Mouse (Mus musculus) stomach, postnatal 0 days (tissue): Measurements from ENCODE around the gene Cep57. TPM values are rescaled to one million over a fixed set of nuclear protein-coding genes. Genes with fewer than 3 reads are reported as not detected.

Experiments used
- ATAC-seq: fragments of 200-750 bp; cut with Nextera tagmentation; 2 replicates; pipeline ENCODE4 v1.8.0; 2017; ENCODE audit not compliant: low FRiP score, low TSS enrichment
- DNase-seq: peaks from one replicate; pipeline ENCODE4 v3.0.0-alpha.2; 2016; ENCODE audit warnings: low spot score
- H3K27ac ChIP-seq: fragments of 300-500 bp; sonication (generic); replicated peaks from 2 replicates; pipeline ENCODE4 v1.5.1; 2014; ENCODE audit warnings: mild to moderate bottlenecking, control low read depth
- H3K27me3 ChIP-seq: fragments of 300-500 bp; sonication (generic); 2 replicates; pipeline ENCODE4 v1.6.1; 2014; ENCODE audit warnings: low read length; ENCODE audit not compliant: control insufficient read depth, insufficient read depth
- H3K36me3 ChIP-seq: fragments of 300-500 bp; sonication (generic); 2 replicates; pipeline ENCODE4 v1.6.1; 2014; ENCODE audit warnings: low read length, mixed read lengths; ENCODE audit not compliant: control insufficient read depth, insufficient read depth
- H3K4me1 ChIP-seq: fragments of 300-500 bp; sonication (generic); replicated peaks from 2 replicates; pipeline ENCODE4 v1.6.1; 2014; ENCODE audit warnings: antibody characterized with exemption; ENCODE audit not compliant: control insufficient read depth, insufficient read depth
- H3K4me2 ChIP-seq: fragments of 300-500 bp; sonication (generic); replicated peaks from 2 replicates; pipeline ENCODE4 v1.6.1; 2014; ENCODE audit warnings: low read depth, mild to moderate bottlenecking, control low read depth, moderate library complexity
- H3K4me3 ChIP-seq: fragments of 300-500 bp; sonication (generic); 2 replicates; pipeline ENCODE4 v1.5.1; 2014; ENCODE audit warnings: low read depth, low read length, control low read depth
- H3K9ac ChIP-seq: fragments of 300-500 bp; sonication (generic); 2 replicates; pipeline ENCODE4 v1.6.1; 2014; ENCODE audit warnings: mild to moderate bottlenecking, low read length, control low read depth, mixed read lengths
- H3K9me3 ChIP-seq: fragments of 300-500 bp; sonication (generic); 2 replicates; pipeline ENCODE4 v1.6.1; 2016; ENCODE audit warnings: low read length; ENCODE audit not compliant: control insufficient read depth
- CTCF ChIP-seq: IDR thresholded peaks from 2 replicates; pipeline ENCODE4 v1.5.1; 2016; ENCODE audit warnings: antibody characterized with exemption, low read depth, mild to moderate bottlenecking, moderate library complexity
- EP300 ChIP-seq: optimal IDR thresholded peaks from 2 replicates; pipeline ENCODE3; 2016; ENCODE audit warnings: antibody characterized with exemption
- WGBS: fragments of 180-500 bp; shearing (Covaris S2); extraction: QIAGEN DNeasy Blood & Tissue Kit; methylation state at CpG from one replicate; pipeline ENCODE4 v1.1.7; 2014; 5-methylcytosine and 5-hydroxymethylcytosine counted together
- polyA plus RNA-seq: library from polyadenylated mRNA; unstranded; fragments of >200 nt; fragmentation: Nextera tagmentation; extraction: Ambion mirVana; gene quantifications from 2 replicates; pipeline ENCODE4 v1.2.1, GENCODE M21; 2015

The Cep57 gene
- polyA plus RNA-seq, 1 experiment from 2014 or later: 26.1 TPM

DNA sequence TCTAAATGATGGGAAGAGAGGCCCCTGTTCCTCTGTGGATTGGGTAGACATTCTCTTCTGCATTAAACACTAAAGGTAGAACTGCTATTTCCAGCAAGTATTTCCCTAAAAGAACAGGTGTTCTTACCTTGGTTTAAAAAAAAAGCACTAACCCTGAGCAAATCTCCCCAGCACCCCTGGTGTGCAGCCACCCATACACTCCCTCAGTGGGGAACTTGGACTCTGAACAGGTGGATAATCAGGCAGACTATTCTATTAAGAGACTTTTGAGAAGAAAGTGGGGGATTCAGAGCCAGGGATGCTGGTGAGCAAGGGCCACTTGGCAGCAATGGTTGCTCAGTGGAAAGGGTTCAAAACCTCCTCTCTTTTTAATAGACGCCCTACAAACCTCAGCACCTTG lies 29.3 kb upstream of the Cep57 start:
- Histone ChIP-seq H3K27me3 (no peaks in the 10 kb centered on the region), H3K9ac (no peak overlapping the region), H3K4me3 (no peak overlapping the region), H3K4me2 (no peak overlapping the region), H3K36me3 (no peaks in the 10 kb centered on the region), H3K4me1 (no peaks in the 10 kb centered on the region), H3K9me3 (no peaks in the 10 kb centered on the region), H3K27ac (no peak overlapping the region)
- TF ChIP-seq CTCF: no peak
- no peak for TF ChIP-seq EP300
- no peak for ATAC-seq
- WGBS: 74% methylated on average over 1 of the region's 1 CpGs
- no peak for DNase-seq

- Histone ChIP-seq H3K4me1 (no peaks in the 10 kb centered on the region), H3K4me3 (no peak overlapping the region), H3K27me3 (no peaks in the 10 kb centered on the region), H3K9me3 (no peaks in the 10 kb centered on the region), H3K36me3 (no peaks in the 10 kb centered on the region), H3K9ac (no peak overlapping the region), H3K4me2 (no peak overlapping the region), H3K27ac (no peak overlapping the region)
- ATAC-seq (no peak), DNase-seq (no peak)
- TF ChIP-seq CTCF: no peak
- no peak for TF ChIP-seq EP300
- WGBS: 50% methylated on average over 3 of the region's 3 CpGs
Measured at GRCm38 (mm10) chr9:13853876-13854275, 27.0 kb upstream of the Cep57 start.

DNA sequence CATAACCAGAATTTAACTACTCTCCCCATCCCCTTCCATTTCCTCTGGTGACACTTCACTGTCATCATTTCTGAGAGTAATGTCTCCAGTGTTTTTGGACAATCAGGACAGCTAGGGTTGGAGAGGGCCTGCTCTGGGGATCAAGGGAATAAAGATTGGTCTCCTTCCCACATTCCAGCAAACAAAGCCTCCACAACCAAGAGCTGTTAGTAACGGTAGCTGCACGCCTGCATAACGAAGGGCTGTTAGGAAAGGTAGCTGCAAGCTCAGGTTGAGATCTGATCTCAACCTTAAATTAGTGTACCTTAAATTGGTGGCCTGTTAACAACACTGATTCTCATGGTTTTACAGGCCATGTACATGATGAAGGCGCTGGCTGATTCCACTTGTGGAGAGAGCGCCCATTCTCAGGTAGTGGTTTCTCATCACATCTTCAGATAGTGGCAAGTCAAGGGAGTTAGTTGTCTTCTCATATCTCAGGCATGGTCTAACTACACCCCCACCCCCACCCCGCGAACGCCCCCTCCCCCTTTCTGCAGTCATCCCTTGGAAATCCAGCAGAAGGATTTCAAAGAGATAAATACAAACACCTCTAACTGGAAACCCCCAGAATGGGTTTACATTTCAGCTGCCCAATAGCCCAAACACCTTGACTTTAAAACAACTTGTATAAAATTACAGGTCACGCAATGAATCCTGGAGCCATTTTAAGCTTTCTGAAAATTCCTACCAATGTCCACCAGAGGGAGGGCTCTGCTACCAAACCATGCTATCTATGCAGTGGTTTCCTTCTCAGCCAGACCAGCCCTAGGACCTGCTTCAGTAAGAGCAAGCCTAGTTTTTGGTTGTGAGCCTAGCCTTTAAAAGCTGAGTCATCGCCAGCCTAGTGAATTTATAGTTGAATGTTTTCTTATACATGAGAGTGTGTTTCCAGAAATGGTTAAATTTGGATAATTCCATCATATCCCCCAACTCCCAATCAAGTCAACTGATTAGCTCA lies 21.9 kb upstream of the Cep57 start:
- Histone ChIP-seq H3K9ac (no peak overlapping the region), H3K9me3 (no peaks in the 10 kb centered on the region), H3K27me3 (no peaks in the 10 kb centered on the region), H3K4me2 (no peak overlapping the region), H3K4me1 (no peaks in the 10 kb centered on the region), H3K36me3 (peaks cover 5% of the 10 kb centered on the region; the same call in 1 of the 2 replicates), H3K27ac (no peak overlapping the region), H3K4me3 (no peak overlapping the region)
- no peak for TF ChIP-seq EP300
- TF ChIP-seq CTCF: peak; percentile 85
- peak; percentile 19 for DNase-seq
- ATAC-seq: peak; percentile 76
- WGBS: 71% methylated on average over 10 of the region's 10 CpGs

DNA sequence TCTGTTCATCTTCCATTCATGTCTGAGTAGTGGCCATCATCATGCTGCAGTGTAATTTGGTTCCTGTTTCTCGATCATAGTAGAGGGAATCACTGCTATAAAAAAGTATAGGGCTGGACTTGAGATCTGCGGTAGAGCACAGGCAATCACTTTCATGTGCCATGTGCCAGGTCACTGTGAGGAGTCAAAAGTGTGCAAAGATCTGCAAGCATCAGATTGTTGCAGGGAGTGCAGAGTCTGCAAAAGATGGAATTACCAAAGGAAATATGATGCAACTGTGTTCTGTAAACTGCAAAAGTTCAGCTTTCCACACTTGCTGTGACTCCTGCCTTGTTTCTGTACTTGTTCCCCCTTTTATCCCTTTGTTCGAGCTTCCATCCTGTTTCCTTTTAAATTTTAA lies 20.7 kb upstream of the Cep57 start:
- Histone ChIP-seq H3K27ac (no peak overlapping the region), H3K9me3 (no peaks in the 10 kb centered on the region), H3K4me3 (no peak overlapping the region), H3K4me2 (no peak overlapping the region), H3K4me1 (no peaks in the 10 kb centered on the region), H3K27me3 (no peaks in the 10 kb centered on the region), H3K9ac (no peak overlapping the region), H3K36me3 (peaks cover 5% of the 10 kb centered on the region; the same call in 1 of the 2 replicates)
- ATAC-seq (no peak), DNase-seq (no peak)
- 85% methylated on average over 3 of the region's 3 CpGs for WGBS
- TF ChIP-seq EP300: no peak

DNA sequence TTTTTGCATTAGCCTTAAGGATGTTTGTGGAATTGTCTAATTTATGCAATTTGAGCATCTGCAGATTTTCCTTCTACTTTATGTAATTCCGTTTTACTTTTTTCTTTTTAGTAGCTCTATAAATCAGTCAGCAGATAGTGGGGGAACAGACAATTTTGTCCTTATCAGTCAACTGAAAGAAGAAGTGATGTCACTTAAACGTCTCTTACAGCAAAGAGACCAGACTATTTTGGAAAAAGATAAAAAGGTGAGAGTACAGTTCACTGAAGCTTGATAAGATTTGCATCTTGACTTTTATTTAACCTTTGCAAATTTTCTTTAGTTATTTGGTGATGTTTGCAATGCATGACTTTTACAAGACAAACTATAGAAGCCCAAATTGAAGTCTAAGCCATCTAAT lies 9.8 kb upstream of the Cep57 start:
- no peak overlapping the region for H3K9ac ChIP-seq
- H3K27me3 ChIP-seq: no peaks in the 10 kb centered on the region
- 82% methylated on average over 2 of the region's 2 CpGs for WGBS
- H3K4me3 ChIP-seq: no peak overlapping the region
- H3K36me3 ChIP-seq: peaks cover 12% of the 10 kb centered on the region
- H3K4me1 ChIP-seq: no peaks in the 10 kb centered on the region
- H3K4me2 ChIP-seq: no peak overlapping the region
- no peak for TF ChIP-seq EP300
- no peak for TF ChIP-seq CTCF
- no peak for DNase-seq
- H3K9me3 ChIP-seq: no peaks in the 10 kb centered on the region
- no peak overlapping the region for H3K27ac ChIP-seq
- ATAC-seq: no peak

DNA sequence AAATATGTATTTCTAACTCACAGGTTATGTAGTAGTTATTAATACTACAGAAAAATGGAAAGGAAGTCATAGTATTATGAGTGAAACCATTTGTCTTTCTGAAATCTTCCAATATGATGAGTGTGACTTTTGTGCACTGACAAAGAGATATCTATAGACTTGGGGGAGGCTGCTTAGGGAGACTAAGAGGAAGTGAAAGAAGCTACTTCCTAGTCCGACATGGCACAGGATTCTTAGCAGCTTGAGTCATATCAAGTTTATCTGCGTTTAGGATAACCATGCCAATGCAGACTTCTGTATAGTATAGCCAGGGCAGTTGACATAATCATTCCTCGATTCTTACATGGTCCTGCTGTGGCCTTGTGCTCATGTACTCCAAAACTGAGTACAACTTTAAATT lies 8.3 kb upstream of the Cep57 start:
- ATAC-seq: no peak
- no peak for DNase-seq
- Histone ChIP-seq H3K4me1 (no peaks in the 10 kb centered on the region), H3K27me3 (no peaks in the 10 kb centered on the region), H3K4me2 (no peak overlapping the region), H3K36me3 (peaks cover 9% of the 10 kb centered on the region), H3K27ac (no peak overlapping the region), H3K9me3 (no peaks in the 10 kb centered on the region), H3K4me3 (no peak overlapping the region), H3K9ac (no peak overlapping the region)
- WGBS: 63% methylated on average over 3 of the region's 3 CpGs
- TF ChIP-seq EP300: no peak
- no peak for TF ChIP-seq CTCF
